Mouse (Mus musculus): ENCODE measurements at regions not wholly inside any gene's neighbourhood (a gene's known extent, or its start where the extent isn't known, plus 50 kb on each side); places are given as distances from the start of the nearest gene placed in this dataset.

DNA sequence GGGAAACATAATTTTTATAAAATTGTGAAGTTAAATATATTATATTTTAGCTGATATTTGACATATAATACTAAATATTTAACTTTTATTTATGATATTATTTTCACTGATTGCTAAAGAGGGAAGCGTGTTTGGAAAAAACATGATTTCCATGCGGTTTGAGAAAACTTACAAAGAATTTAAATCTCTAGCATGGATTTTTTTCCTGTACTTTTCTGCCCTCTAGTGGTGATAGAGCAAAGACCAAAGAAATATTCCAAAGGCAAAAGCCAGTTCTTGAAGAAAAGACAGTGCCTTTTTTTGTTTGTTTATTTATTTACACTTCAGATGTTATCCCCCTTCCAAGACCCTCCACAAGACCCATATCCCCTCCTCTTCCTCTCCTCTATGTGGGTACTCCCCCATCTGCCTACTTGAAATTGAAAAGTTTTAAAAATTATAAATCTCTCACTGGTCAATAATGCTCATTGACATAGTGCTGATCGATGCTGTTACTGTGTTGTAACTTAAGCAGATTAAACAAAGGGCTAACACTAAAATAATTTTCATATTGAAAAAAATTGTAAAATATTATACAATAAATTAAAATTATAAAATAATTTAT lies 131.1 kb upstream of the Rgs1 start:
- 46% methylated on average over 3 of the region's 3 CpGs for WGBS

DNA sequence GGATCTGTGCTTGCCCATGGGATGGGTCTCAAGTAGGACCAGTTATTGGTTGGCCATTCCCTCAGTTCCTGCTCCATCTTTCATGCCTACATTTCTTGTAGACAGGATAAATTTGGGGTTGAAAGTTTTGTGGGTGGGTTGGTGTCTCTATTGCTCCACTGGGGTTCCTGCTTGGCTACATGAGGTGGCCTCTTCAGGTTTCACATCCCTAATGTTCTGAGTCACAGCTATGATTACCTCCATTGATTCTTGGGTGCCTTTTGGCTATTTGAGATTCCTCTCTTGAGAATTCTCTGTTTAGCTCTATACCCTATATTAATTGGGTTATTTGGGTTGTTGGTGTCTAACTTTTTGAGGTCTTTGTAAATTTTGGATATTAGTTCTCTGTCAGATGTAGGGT lies 125.1 kb upstream of the Rgs1 start:
- ATAC-seq (replicated peaks; ENCODE audit: extremely low read depth, insufficient read depth, low FRiP score), result no peak
- Histone ChIP-seq H3K27me3 (ENCODE audit: control insufficient read depth, insufficient read depth, low read length) (no peaks in the 10 kb centered on the region), H3K4me2 (ENCODE audit: low read depth, low read length) (no peak overlapping the region), H3K27ac (ENCODE audit: low read length) (no peak overlapping the region), H3K9me3 (replicated peaks; ENCODE audit: control insufficient read depth, low read length) (no peaks in the 10 kb centered on the region), H3K36me3 (ENCODE audit: control insufficient read depth, insufficient read depth) (no peaks in the 10 kb centered on the region), H3K4me1 (ENCODE audit: control insufficient read depth, insufficient read depth, low read length) (no peaks in the 10 kb centered on the region), H3K9ac (ENCODE audit: low read length) (no peak overlapping the region), H3K4me3 (ENCODE audit: low read length) (no peak overlapping the region)

More for the DNA sequence above, 131.1 kb upstream of the Rgs1 start:
- Histone ChIP-seq H3K27ac (ENCODE audit: low read length) (no peak overlapping the region), H3K4me2 (ENCODE audit: low read depth, low read length) (no peak overlapping the region), H3K27me3 (ENCODE audit: control insufficient read depth, insufficient read depth, low read length) (no peaks in the 10 kb centered on the region), H3K36me3 (ENCODE audit: control insufficient read depth, insufficient read depth) (no peaks in the 10 kb centered on the region), H3K4me1 (ENCODE audit: control insufficient read depth, insufficient read depth, low read length) (no peaks in the 10 kb centered on the region), H3K4me3 (ENCODE audit: low read length) (no peak overlapping the region), H3K9ac (ENCODE audit: low read length) (no peak overlapping the region), H3K9me3 (replicated peaks; ENCODE audit: control insufficient read depth, low read length) (no peaks in the 10 kb centered on the region)
- no peak for ATAC-seq (replicated peaks; ENCODE audit: extremely low read depth, insufficient read depth, low FRiP score)

GRCm38 (mm10) chr1:144367492-144367891 lies 118.5 kb upstream of the Rgs1 start:
- 28% methylated on average over 3 of the region's 3 CpGs for WGBS
- H3K27ac ChIP-seq (ENCODE audit: low read length), result no peak overlapping the region
- peak; percentile 32; the same call in 1 of the 2 replicates for ATAC-seq (replicated peaks; ENCODE audit: extremely low read depth, insufficient read depth, low FRiP score)

GRCm38 (mm10) chr1:144355560-144356310 lies 106.7 kb upstream of the Rgs1 start:
- Histone ChIP-seq H3K27me3 (ENCODE audit: control insufficient read depth, insufficient read depth, low read length) (no peaks in the 10 kb centered on the region), H3K4me3 (ENCODE audit: low read length) (no peak overlapping the region), H3K9ac (ENCODE audit: low read length) (no peak overlapping the region), H3K4me1 (ENCODE audit: control insufficient read depth, insufficient read depth, low read length) (no peaks in the 10 kb centered on the region), H3K9me3 (replicated peaks; ENCODE audit: control insufficient read depth, low read length) (no peaks in the 10 kb centered on the region), H3K27ac (ENCODE audit: low read length) (no peak overlapping the region), H3K36me3 (ENCODE audit: control insufficient read depth, insufficient read depth) (no peaks in the 10 kb centered on the region), H3K4me2 (ENCODE audit: low read depth, low read length) (no peak overlapping the region)
- no peak for ATAC-seq (replicated peaks; ENCODE audit: extremely low read depth, insufficient read depth, low FRiP score)
- 81% methylated on average over 4 of the region's 4 CpGs for WGBS

More at GRCm38 (mm10) chr1:144367492-144367891, 118.5 kb upstream of the Rgs1 start:
- Histone ChIP-seq H3K36me3 (ENCODE audit: control insufficient read depth, insufficient read depth) (no peaks in the 10 kb centered on the region), H3K4me3 (ENCODE audit: low read length) (no peak overlapping the region), H3K4me1 (ENCODE audit: control insufficient read depth, insufficient read depth, low read length) (no peaks in the 10 kb centered on the region), H3K27me3 (ENCODE audit: control insufficient read depth, insufficient read depth, low read length) (no peaks in the 10 kb centered on the region), H3K9me3 (replicated peaks; ENCODE audit: control insufficient read depth, low read length) (no peaks in the 10 kb centered on the region), H3K4me2 (ENCODE audit: low read depth, low read length) (no peak overlapping the region), H3K9ac (ENCODE audit: low read length) (no peak overlapping the region)

- WGBS, result 76% methylated on average over 3 of the region's 3 CpGs
- no peak for ATAC-seq (replicated peaks; ENCODE audit: extremely low read depth, insufficient read depth, low FRiP score)
- Histone ChIP-seq H3K27me3 (ENCODE audit: control insufficient read depth, insufficient read depth, low read length) (no peaks in the 10 kb centered on the region), H3K36me3 (ENCODE audit: control insufficient read depth, insufficient read depth) (no peaks in the 10 kb centered on the region), H3K9me3 (replicated peaks; ENCODE audit: control insufficient read depth, low read length) (no peaks in the 10 kb centered on the region), H3K9ac (ENCODE audit: low read length) (no peak overlapping the region), H3K27ac (ENCODE audit: low read length) (no peak overlapping the region), H3K4me3 (ENCODE audit: low read length) (no peak overlapping the region), H3K4me2 (ENCODE audit: low read depth, low read length) (no peak overlapping the region), H3K4me1 (ENCODE audit: control insufficient read depth, insufficient read depth, low read length) (no peaks in the 10 kb centered on the region)
These were observed 106.0 kb upstream of the Rgs1 start for GRCm38 (mm10) chr1:144355041-144355440.

- H3K9me3 ChIP-seq (replicated peaks; ENCODE audit: control insufficient read depth, low read length), result no peaks in the 10 kb centered on the region
- no peak overlapping the region for H3K4me3 ChIP-seq (ENCODE audit: low read length)
- H3K27me3 ChIP-seq (ENCODE audit: control insufficient read depth, insufficient read depth, low read length), result no peaks in the 10 kb centered on the region
- H3K27ac ChIP-seq (ENCODE audit: low read length), result no peak overlapping the region
- no peak overlapping the region for H3K4me2 ChIP-seq (ENCODE audit: low read depth, low read length)
- no peak for ATAC-seq (replicated peaks; ENCODE audit: extremely low read depth, insufficient read depth, low FRiP score)
- H3K36me3 ChIP-seq (ENCODE audit: control insufficient read depth, insufficient read depth), result no peaks in the 10 kb centered on the region
- no peaks in the 10 kb centered on the region for H3K4me1 ChIP-seq (ENCODE audit: control insufficient read depth, insufficient read depth, low read length)
- no peak overlapping the region for H3K9ac ChIP-seq (ENCODE audit: low read length)
These were observed 104.3 kb upstream of the Rgs1 start for GRCm38 (mm10) chr1:144353320-144353719.

DNA sequence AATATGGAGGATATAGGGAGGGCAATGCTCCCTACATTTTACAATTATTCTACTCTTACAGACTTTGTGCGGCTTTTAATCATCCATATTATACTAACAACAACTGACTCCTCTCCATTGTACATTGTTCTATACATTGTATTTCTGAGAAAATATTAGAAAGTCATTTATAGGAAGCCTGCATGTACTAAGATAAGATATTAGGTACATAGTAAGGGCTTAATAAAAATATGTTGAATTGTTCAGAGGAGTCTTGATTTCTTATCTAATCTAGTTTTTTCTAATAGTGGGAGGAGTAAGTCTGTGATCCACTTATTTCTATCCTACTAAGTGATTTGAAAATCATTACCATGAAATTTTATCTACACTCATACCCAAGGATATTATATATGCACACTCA lies 94.8 kb upstream of the Rgs1 start:
- no peaks in the 10 kb centered on the region for H3K36me3 ChIP-seq (ENCODE audit: control insufficient read depth, insufficient read depth)
- ATAC-seq (replicated peaks; ENCODE audit: extremely low read depth, insufficient read depth, low FRiP score), result no peak
- no peak overlapping the region for H3K27ac ChIP-seq (ENCODE audit: low read length)
- H3K27me3 ChIP-seq (ENCODE audit: control insufficient read depth, insufficient read depth, low read length), result no peaks in the 10 kb centered on the region
- H3K4me2 ChIP-seq (ENCODE audit: low read depth, low read length), result no peak overlapping the region
- no peak overlapping the region for H3K9ac ChIP-seq (ENCODE audit: low read length)
- H3K4me3 ChIP-seq (ENCODE audit: low read length), result no peak overlapping the region
- no peaks in the 10 kb centered on the region for H3K4me1 ChIP-seq (ENCODE audit: control insufficient read depth, insufficient read depth, low read length)
- 94% methylated on average over 1 of the region's 1 CpGs for WGBS
- H3K9me3 ChIP-seq (replicated peaks; ENCODE audit: control insufficient read depth, low read length), result no peaks in the 10 kb centered on the region

- no peak for ATAC-seq (replicated peaks; ENCODE audit: extremely low read depth, insufficient read depth, low FRiP score)
- Histone ChIP-seq H3K4me1 (ENCODE audit: control insufficient read depth, insufficient read depth, low read length) (no peaks in the 10 kb centered on the region), H3K9me3 (replicated peaks; ENCODE audit: control insufficient read depth, low read length) (no peaks in the 10 kb centered on the region), H3K27me3 (ENCODE audit: control insufficient read depth, insufficient read depth, low read length) (no peaks in the 10 kb centered on the region), H3K27ac (ENCODE audit: low read length) (no peak overlapping the region), H3K9ac (ENCODE audit: low read length) (no peak overlapping the region), H3K36me3 (ENCODE audit: control insufficient read depth, insufficient read depth) (no peaks in the 10 kb centered on the region), H3K4me2 (ENCODE audit: low read depth, low read length) (no peak overlapping the region), H3K4me3 (ENCODE audit: low read length) (no peak overlapping the region)
- 49% methylated on average over 5 of the region's 5 CpGs for WGBS
These were observed 94.3 kb upstream of the Rgs1 start for GRCm38 (mm10) chr1:144343299-144343698.

DNA sequence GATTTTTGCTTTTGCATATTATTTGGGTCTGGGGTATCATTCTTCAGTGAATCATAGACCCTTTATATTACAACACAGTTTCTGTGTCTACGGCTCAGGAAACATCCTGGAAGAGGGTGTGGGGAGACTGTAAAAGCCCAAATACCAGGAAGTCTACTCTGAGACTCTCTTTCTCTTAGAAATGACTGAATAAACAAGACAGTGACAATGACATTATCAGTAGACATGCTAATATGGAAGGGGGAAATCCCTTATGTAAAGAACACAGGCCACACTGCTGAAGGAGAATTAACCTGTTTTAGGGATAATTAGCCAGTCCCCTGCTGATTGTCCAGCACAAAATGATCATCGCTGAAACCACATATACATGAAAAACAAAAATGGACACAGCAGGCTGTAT lies 88.5 kb upstream of the Rgs1 start:
- Histone ChIP-seq H3K9ac (ENCODE audit: low read length) (no peak overlapping the region), H3K36me3 (ENCODE audit: control insufficient read depth, insufficient read depth) (no peaks in the 10 kb centered on the region), H3K4me3 (ENCODE audit: low read length) (no peak overlapping the region), H3K27ac (ENCODE audit: low read length) (no peak overlapping the region), H3K4me2 (ENCODE audit: low read depth, low read length) (no peak overlapping the region), H3K4me1 (ENCODE audit: control insufficient read depth, insufficient read depth, low read length) (no peaks in the 10 kb centered on the region), H3K9me3 (replicated peaks; ENCODE audit: control insufficient read depth, low read length) (no peaks in the 10 kb centered on the region), H3K27me3 (ENCODE audit: control insufficient read depth, insufficient read depth, low read length) (no peaks in the 10 kb centered on the region)
- WGBS, result 74% methylated on average over 2 of the region's 2 CpGs
- ATAC-seq (replicated peaks; ENCODE audit: extremely low read depth, insufficient read depth, low FRiP score), result no peak

Measured in heart, embryonic 16.5 days (tissue).